Mouse (Mus musculus) cerebellum, postnatal 25 days (tissue): ENCODE measurements around the gene Rab5c.

Experiments used
- DNase-seq, 2 experiments: peaks; one replicate each; pipeline ENCODE4 v3.0.0; 2021; ENCODE audit warnings: mixed read lengths in 2 of 2

Gene Rab5c

GRCm38 (mm10) chr11:100738066-100738604, at the start of gene Rab5c:
Gene Rab5c (minus strand): TSS chr11:100738215.
- peak; percentile 98 for DNase-seq

DNA sequence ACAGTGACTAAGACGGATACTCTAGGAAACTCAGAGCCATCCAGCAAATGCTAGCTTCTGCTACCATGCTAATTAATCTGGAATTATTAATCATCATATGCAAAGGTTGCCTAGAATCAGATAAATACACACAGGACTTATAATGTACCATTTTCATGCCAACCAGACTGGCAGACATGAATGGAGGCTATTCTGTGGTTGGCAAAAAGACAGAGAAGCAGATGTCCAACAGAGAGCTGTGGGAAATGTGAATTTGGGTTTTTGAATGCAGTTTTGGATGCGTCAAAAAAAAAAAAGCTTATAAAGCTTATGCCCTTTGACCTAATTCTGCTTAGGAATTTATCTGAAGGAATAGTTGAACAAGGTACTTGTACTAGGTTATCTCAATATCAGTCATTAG, 47.8 kb upstream of the Rab5c start:
- peak in 1 of 2 experiments; percentile 52 for DNase-seq

- peak; percentile 51 to 76 for DNase-seq
These were observed 46.3 kb upstream of the Rab5c start for GRCm38 (mm10) chr11:100784286-100784685.

- DNase-seq: no peak
These were observed 44.6 kb upstream of the Rab5c start for GRCm38 (mm10) chr11:100782568-100782967.

DNA sequence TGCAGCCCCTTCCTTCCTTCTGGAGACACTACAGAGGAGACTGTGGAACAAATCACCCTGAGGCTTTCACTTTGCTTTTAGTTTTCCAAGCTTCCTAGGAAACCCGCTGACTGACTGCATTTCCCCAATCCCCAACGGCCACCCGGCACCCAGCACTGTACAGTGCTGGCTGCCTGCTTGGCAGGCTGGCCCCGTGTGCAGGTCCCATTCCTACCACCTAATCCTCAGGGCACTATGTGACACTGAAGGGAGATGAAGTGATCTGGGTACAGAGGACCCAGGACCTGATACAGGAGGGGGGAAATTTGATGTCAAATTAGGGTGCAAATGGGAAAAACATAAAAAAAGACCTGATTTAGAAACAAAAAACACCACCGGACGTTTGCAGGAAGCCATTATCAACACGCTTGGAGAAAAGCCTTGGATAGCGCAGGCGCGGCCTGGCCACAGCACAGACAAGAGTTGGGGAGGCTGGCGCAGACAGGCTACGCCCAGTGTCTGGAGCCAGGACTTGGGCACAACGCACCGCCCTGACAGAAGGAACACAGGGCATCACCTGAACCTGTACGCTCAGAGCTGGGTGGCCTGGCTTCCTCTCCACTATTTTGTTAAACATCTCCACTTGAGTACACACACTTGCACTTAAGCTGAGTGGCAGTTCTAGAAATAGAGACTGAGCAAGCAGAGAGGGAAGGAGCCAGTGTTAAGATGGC, 43.9 kb upstream of the Rab5c start:
- DNase-seq: no peak

GRCm38 (mm10) chr11:100780247-100780646, 42.2 kb upstream of the Rab5c start:
- DNase-seq: no peak

GRCm38 (mm10) chr11:100778069-100778468, 40.1 kb upstream of the Rab5c start:
- no peak for DNase-seq

DNA sequence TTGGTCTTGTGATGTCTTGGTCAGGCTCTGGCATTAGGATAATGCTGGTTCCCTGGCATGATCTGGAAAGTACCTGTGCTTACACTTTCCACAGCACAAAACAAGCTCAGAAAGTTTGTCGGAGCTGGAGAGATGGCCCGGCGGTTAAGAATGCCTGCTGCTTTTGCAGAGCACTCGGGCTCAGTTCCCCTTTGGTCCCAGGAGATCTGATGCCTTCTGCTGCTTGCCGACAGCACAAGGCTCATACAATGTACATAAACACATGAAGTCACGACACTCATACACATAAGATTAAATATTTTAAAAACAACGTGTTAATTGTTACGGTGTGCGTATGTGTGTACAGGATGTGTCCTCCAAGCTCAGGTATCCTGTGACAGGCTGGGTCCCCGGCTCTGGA, 37.9 kb upstream of the Rab5c start:
- DNase-seq: no peak

DNA sequence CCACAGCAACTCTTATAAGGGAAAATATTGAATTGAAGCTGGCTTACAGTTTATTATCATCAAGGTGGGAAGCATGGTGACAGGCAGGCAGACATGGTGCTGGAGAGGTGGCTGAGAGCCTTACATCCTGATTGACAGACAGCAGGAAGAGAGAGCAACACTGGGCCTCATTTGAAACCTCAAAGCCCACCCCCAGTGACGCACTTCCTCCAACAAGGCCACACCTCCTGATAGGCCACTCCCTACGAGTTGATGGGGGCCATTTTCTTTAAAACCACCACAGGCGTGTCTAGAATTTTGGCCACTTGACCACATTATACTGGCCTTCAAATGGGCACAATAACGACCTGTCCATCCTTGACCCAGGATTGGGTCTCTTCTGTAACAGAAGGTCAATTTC, 36.2 kb upstream of the Rab5c start:
- no peak for DNase-seq

DNA sequence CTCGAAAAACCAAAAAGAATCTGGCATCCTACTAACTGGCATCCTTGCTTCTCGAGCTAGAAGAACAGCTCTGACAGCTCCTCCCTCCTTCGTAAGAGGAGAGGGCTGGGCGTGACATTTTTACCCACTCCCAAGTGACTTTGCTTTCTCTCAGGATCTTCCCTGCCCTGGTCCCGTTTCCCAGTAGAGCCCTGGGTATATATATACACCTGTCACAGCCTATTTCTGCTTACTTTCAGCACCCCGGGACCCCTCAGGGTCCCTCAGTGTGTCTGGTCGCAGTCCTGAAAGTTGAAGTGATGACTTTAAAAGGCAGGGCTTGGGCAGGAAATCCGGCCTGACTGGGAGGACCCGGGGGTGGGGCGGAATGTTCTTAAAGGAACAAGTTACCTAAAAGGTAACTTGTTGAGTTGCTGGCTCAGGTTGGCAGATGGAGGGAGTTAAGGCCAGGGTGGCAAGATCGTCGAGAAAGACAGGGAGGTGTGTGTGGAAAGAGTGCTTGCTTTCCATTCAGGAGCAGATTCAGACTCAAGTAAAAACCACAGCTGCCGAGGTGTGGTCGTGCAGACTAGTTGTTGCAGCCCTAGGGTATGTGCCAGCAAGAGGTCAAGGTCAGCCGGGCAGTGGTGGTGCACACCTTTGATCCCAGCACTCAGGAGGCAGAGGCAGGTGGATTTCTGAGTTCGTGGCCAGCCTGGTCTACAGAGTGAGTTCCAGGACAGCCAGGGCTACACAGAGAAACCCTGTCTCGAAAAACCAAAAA, 32.8 kb upstream of the Rab5c start, which contains the start of gene Ghdc:
Ghdc (minus strand) TSS at position 312 of the 763 bp plus-strand sequence.
- DNase-seq: peak; percentile 74 to 87

DNA sequence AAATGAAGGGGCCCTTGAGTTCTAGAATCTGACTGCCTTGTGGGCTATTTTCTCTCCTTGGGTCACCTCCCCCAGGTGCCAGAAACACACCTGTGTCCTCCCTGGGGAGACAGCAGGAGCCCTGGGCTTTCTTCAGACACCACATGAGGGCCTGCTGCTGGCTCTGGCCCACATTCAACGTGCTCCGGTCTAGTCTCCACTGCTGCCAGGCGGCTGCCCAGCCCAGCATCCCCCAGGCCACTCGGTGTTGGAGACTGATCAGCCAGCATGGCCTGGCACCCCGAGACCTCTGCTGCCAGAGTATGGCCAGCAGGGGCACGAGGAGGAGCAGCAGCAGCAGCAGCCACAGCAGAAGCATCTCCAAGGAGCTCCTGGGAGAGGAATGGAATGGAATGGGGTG, 32.0 kb upstream of the Rab5c start:
- peak; percentile 40 to 51 for DNase-seq

DNA sequence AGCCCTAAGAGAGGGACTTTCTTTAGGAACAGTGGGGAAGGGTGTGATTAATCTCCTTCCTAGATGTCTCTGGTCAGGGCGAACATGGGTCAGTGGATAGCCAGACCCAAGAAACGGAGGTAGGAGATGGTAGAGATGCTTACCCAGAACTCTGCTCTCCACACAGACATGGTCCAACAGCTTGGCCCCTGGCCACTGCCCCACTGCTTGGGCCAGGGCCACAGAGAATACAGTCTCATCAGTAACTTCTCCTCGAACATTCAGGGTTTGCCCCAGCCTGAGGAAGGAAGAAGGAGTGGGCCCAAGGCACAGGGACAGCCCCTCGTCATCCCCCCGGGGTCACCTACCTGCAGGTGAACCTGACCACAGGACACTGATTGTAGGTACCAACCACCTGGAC, 29.9 kb upstream of the Rab5c start:
- no peak for DNase-seq

DNA sequence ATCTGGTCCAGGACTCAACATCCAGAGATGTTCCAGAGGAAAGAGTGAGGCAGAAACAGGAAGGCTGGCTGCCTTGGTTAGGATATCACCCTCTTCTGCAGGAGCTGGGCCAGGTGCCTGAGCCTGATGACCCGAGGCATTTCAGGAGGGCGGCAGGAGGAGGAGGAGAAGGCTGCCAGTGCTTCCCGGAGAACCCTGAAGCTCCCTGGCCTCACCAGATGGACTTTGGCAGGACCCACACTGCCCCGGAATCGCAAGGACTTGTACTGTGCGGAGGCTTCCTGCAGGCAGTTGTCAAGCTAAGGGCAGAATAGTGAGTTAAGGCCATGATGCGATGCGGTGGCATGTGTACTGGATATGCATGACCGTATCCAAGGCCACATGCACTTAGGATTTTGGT, 28.7 kb upstream of the Rab5c start:
- no peak for DNase-seq

GRCm38 (mm10) chr11:100762831-100763230, 24.8 kb upstream of the Rab5c start, which contains the start of gene Hcrt:
Gene Hcrt (minus strand): TSS chr11:100762931.
- no peak for DNase-seq

DNA sequence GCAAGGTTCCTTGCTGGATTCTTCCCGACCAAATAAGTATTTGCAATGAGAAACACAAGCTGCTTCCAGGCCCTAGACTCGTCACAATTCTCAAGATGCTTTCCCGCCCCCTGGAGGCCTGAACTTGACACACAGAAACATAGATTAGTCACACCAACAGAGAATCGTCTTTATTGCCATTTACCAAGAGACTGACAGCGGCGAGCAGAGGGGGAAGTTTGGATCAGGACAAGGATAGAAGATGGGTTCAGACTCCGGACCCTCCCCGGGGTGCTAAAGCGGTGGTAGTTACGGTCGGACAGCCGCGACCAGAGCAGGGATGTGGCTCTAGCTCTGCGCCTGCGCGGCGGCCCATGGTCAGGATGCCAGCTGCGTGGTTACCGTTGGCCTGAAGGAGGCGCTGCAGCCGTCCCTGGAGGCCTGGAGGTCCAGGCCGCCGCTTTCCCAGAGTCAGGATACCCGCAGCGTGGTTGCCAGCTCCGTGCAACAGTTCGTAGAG, 23.6 kb upstream of the Rab5c start:
- DNase-seq: peak; percentile 93

DNA sequence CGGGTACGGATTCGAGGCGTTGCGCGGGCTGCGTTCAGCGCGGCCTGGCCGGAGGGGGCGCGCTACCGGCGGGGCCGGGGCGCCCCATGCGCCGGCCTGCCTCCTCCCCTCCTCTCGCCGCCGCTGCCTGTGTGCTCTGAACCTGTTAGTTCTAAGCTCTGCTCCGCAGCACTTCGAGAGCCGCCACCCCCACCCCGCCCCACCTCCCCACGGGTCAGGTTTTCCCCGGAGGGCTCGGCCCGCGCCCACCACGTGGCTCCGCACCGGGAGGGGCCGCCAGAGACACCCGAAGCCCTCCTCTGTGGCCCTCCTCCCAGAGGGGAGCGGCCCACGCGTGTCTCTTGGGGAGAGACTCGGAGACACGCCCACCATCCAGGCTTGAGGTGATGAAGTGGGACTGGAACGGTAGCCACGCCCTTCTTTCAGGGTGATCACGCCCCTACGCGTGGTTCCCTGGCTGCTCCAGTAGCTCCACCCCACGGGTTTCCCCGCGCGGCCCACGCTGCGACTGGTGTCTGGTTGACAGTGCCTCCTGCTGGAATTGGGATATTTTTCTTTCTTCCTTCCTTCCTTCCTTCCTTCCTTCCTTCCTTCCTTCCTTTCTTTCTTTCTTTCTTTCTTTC, 21.7 kb upstream of the Rab5c start, which contains the start of gene Kcnh4:
Kcnh4 (minus strand) TSS at position 332 of the 623 bp plus-strand sequence.
- DNase-seq: peak in 1 of 2 experiments; percentile 66

DNA sequence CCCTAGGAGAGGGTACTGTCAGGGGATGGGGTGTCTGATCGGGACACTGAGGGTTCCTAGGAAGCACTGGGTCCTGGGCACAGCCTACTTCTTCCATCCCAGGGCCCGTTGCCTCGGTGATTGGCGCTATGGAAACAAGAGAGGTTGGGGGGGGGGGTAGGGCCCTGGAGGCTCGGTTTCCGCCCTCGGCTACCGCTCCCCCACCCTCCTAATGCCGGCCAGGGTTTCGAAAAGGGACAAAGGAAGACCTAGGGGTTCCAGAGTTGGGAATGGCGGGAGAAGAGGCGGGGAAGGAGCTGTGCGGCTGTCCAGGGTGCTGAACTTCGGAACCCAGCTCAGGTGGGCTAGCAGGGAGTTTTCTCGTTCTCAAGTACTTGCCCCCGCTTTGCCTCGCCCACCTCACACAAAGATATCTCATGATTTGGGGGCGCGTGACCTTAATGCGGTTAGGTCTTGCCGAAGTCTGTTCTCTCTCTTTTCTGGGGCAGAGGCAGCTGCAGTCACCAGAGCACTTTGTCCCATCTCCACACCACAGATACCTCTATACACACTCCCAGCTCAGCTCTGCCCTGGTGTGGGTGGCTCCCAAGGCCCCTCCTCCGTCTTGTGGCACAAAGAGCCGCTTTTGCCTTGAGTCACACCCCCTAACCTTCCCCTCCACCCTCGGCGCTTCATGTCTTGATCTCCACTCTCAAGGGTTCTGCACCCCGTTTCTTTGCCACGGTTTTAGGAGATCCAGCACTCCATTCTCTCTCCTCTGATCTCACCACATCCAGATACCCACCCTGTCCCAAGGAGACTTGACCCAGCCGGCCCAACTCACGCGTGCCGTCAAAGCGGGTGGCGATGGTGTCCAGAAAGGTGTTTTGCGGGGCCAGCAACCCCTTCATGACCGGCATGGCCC, 20.9 kb upstream of the Rab5c start:
- DNase-seq: no peak

GRCm38 (mm10) chr11:100757566-100757965, 19.6 kb upstream of the Rab5c start:
- no peak for DNase-seq

DNA sequence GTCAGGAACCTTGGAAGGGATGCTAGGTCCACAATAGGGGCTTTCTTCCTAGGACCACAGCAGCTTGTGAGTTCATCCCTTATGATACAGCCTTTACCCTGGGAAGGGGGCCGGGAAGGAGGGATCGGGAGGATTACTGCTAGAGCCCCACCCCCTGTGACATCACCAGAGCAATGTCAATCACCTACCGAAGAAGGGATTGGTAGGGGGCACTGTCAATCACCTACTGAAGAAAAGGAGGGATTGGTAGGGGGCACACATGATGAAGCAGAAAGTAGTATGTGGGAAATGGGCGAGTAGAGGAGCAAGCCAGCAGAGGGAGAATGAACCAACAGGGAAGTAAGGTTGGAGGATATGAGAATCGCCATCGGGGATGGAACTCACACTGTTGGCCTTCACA, 18.5 kb upstream of the Rab5c start:
- DNase-seq: no peak

DNA sequence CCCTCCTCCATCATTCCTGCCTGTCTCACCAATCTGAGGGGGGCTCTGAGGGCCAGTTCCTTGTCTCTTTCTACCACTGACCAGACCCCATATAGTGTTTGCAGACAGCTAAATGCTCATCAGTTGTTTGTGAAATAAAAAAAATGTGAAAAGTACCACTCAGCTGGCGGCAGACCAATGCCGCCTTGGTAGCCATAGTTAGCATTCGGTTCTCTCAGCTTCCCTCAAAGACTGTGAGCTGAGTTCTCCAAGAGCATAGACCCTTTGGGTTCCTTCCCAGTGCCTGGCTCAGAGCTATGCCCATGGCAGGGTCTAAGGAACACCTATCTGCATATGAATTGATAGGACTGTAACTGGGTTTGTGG, 16.7 kb upstream of the Rab5c start:
- no peak for DNase-seq

DNA sequence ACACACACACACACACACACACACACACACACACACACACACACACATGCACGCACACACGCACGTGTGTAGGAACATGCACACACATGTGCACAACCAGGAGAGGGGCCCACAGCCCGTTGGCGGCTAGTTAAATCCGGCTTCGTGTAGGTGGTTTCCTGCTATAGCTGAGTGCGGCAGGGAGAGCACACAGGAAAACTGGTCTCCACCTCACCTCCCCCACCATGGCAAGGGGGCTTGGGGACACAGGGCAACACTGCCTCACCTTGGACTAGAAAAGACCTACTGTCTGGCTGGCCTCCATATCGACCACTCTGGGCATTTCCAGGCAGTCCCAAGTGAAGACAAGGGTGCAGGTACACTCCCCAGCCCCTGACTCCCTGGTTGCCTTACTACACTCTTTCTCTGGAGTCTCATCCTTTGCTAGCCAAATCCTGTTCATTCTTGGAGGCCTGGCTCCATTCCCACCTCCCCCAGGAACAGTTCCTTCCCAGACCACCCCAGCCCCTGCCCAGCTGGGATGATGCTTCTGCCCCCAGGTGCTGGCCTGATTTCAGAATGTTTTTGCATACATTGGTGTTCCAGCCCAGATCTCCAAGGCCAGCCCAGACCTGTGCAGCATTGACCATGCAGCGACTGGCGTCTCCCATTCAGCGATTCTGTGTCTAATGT, 16.1 kb upstream of the Rab5c start:
- DNase-seq: no peak

- no peak for DNase-seq
These were observed 14.3 kb upstream of the Rab5c start for GRCm38 (mm10) chr11:100752294-100752693.
